Mouse (Mus musculus) cerebellum, adult 11-12 months (tissue): ENCODE measurements around the gene Csf2.
A peak's percentile ranks its signal among the peaks of the same experiment; 100 is the strongest.

Experiments
- DNase-seq: peaks from one replicate; pipeline ENCODE4 v3.0.0; 2022

The Csf2 gene

GRCm38 (mm10) chr11:54227478-54227877 lies 22.0 kb downstream of the Csf2 start:
- no peak for DNase-seq

GRCm38 (mm10) chr11:54224475-54224986 lies 24.9 kb downstream of the Csf2 start:
- DNase-seq, result no peak

- no peak for DNase-seq
Measured at GRCm38 (mm10) chr11:54223637-54224474, 25.6 kb downstream of the Csf2 start.

- DNase-seq, result no peak
Measured at GRCm38 (mm10) chr11:54219903-54220740, 29.3 kb downstream of the Csf2 start.

- DNase-seq, result no peak
Measured at GRCm38 (mm10) chr11:54219191-54219590, 30.3 kb downstream of the Csf2 start.

- peak; percentile 81 for DNase-seq
Measured at GRCm38 (mm10) chr11:54217384-54217783, 32.1 kb downstream of the Csf2 start.

GRCm38 (mm10) chr11:54216091-54216490 lies 33.4 kb downstream of the Csf2 start:
- no peak for DNase-seq

GRCm38 (mm10) chr11:54214499-54215443 lies 34.7 kb downstream of the Csf2 start:
- peak; percentile 37 for DNase-seq

GRCm38 (mm10) chr11:54213631-54214030 lies 35.8 kb downstream of the Csf2 start:
- DNase-seq, result no peak

- no peak for DNase-seq
Measured at GRCm38 (mm10) chr11:54206993-54207392, 42.5 kb downstream of the Csf2 start.

- DNase-seq, result no peak
Measured at GRCm38 (mm10) chr11:54205366-54205765, 44.1 kb downstream of the Csf2 start.

- no peak for DNase-seq
Measured at GRCm38 (mm10) chr11:54204781-54205180, 44.7 kb downstream of the Csf2 start.

- DNase-seq, result no peak
Measured at GRCm38 (mm10) chr11:54203162-54203561, 46.3 kb downstream of the Csf2 start.

- no peak for DNase-seq
Measured at GRCm38 (mm10) chr11:54201881-54202685, 47.4 kb downstream of the Csf2 start.

GRCm38 (mm10) chr11:54201287-54201773 lies 48.1 kb downstream of the Csf2 start:
- no peak for DNase-seq
